Mouse (Mus musculus): ENCODE measurements around the gene 1700025G04Rik.
A peak's percentile ranks its signal among the peaks of the same experiment; 100 is the strongest.

Gene 1700025G04Rik

GRCm38 (mm10) chr1:151907014-151907413 is 182.9 kb downstream of the 1700025G04Rik start:
- no peak for DNase-seq (ENCODE audit: low read depth, low spot score)

- no peak for DNase-seq (ENCODE audit: low read depth, low spot score)
Measured at GRCm38 (mm10) chr1:151900706-151901360, 189.1 kb downstream of the 1700025G04Rik start.

DNA sequence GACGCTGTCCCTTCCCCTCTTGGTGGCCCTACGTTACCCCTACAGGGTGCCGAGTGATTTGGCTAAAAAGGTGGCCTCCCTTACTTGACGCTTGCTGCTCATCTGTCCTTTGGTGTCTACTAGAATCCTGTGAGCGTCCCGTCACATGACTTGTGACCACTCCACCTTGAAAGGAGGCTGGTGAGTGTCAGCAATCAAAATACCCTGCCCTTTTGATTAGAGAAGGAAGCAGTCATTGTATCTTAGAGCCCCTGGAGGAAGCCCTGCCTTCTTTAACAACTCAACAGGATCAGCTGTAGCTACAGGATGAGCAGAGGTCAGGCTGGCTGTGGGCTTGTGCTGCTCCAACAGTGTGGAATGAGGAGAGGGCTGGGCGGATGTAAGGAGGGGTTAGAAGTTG is 190.0 kb downstream of the 1700025G04Rik start:
- peak; percentile 71 for DNase-seq (ENCODE audit: low read depth, low spot score)

GRCm38 (mm10) chr1:151895406-151895805 is 194.5 kb downstream of the 1700025G04Rik start:
- DNase-seq (ENCODE audit: low read depth, low spot score) = no peak

DNA sequence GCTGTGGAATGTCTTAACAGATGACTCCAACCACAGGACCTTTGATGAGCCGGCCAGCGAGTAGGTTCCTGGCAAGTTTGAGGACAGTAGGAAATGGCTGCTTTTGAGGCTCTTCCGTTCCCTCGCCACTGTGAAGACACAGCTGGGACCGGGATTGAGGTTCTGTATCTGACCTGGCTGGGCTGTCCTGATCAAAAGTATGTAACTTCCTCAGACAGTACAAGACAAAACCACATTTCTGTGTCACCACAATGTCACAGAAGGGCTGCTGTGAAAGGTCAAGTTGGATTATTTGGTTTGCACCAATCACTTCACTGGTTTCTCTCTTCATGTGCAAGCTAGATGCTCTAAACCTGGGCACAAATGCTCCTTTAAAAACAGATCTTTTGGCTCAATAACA is 195.9 kb downstream of the 1700025G04Rik start:
- DNase-seq (ENCODE audit: low read depth, low spot score) = no peak

DNA sequence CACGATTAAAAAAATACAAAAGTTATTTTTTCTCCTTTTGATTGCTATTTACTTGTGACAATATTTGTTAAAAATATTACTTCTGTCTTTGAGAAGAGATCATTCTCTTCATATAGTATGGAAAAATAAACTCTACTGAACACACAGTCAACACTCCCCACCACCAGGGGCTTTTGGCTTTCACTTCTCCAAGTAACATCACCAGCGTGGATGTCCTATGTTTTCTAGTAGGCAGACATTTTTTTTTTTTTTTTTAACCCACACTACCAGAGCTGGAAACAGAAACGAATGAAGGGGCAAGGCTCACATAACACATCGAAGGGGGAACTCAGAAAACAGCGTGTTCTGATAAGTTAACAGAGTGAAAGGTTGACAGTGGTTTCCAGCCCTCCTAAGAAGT is 197.9 kb downstream of the 1700025G04Rik start:
- no peak for DNase-seq (ENCODE audit: low read depth, low spot score)

- DNase-seq (ENCODE audit: low read depth, low spot score) = no peak
Measured at GRCm38 (mm10) chr1:151891194-151891593, 198.7 kb downstream of the 1700025G04Rik start.

- no peak for DNase-seq (ENCODE audit: low read depth, low spot score)
Measured at GRCm38 (mm10) chr1:151890041-151890621, 199.8 kb downstream of the 1700025G04Rik start.

DNA sequence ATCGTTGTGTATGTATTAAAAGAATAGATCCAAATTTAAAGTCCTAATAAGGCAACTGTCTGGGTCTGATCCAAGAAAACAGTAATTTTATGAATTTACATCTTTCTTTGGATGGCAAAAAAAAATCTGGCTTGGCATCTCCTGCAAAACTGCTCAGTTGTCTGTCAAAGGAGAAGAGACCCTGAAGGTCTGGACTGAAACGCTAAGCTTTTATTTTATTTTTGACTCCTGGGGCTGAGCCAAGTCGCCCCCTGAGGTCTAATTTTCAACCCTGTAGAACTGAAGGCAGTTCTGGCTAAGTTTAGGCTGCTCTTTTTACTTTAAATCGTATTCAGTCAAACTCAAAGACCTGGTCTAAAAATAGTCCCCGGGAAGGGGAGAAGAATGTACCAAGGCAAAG is 202.3 kb downstream of the 1700025G04Rik start:
- DNase-seq (ENCODE audit: low read depth, low spot score) = no peak

DNA sequence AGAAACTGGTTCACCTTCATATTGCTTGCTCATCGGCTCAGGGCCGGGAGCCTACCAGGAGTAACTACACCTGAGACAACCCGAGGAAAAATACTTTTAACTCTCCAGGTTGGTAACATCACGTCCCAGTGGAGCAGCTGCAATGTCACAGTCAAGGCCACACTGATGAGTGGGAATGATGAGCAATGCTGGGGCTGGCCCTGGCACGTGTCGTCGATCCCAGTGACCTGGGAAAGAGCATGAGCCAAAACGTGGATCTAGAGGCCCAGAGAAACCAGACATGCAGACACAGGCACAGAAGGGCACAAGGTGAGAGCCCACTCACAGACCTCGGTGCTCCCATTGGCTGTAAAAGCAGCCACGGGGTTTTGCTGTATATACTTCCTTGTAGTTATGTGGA is 202.8 kb downstream of the 1700025G04Rik start:
- no peak for DNase-seq (ENCODE audit: low read depth, low spot score)

DNA sequence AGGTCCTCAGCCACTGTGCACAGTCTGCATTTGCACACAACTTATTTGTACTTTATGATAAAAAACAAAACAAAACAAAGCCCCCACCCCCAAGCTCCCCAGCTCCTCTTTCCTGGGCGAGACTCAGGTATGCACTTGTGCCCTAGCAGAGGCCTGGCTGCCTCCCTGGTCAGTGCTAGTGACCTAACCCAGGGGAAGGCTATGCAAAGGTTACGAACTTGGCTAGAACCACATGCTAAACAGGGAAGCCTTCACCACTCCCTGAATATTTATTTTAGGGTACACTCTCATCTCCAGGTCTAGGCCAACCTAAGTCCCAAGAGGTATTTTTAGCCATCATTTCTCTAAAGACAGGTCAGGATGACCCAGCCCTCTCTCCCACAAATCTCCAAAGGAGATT is 203.8 kb downstream of the 1700025G04Rik start:
- no peak for DNase-seq (ENCODE audit: low read depth, low spot score)

DNA sequence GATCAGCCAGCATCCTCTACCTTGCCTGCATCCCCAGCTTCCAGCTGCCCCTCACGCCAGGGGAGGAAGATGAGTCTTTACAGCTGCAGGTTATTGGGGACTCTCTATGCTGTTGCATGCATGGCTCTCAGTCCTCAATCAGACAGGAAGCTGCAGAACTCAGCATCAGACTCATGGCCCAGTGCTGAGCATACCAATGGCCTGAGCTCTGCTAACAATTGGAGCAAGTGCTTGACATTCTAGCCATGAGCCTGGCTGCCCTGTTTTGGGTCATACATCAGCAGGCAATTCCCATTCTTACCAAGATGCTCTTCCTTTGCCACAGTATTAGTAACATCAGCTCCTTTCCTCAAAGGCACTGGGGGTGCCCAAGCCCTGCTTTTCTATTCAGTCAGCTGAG is 208.7 kb downstream of the 1700025G04Rik start:
- DNase-seq (ENCODE audit: low read depth, low spot score) = no peak

- peak; percentile 81 for DNase-seq (ENCODE audit: low read depth, low spot score)
Measured at GRCm38 (mm10) chr1:151880731-151881130, 209.2 kb downstream of the 1700025G04Rik start.

GRCm38 (mm10) chr1:151879966-151880365 is 210.0 kb downstream of the 1700025G04Rik start:
- DNase-seq (ENCODE audit: low read depth, low spot score) = peak; percentile 39

- peak; percentile 83 for DNase-seq (ENCODE audit: low read depth, low spot score)
Measured at GRCm38 (mm10) chr1:151879308-151879850, 210.5 kb downstream of the 1700025G04Rik start.

DNA sequence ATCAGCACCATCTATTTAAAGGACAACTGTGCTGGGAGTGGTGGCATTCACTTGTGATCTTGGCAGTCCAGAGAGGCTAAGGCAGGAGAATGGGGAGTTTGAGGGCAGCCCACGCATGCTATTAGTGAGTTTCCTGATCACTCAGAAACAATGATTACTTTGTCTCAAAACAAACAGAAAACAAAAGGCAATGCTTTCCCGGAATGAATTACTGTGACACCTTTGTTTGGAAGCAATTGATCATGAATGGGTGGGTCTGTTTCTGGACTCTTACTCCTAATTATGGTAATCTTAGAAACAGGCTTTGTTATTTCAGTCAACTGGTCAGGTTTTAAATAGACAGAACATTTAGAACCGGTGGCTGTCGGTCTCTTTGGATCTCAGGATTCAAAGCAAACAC is 211.5 kb downstream of the 1700025G04Rik start:
- DNase-seq (ENCODE audit: low read depth, low spot score) = peak; percentile 76

- DNase-seq (ENCODE audit: low read depth, low spot score) = no peak
Measured at GRCm38 (mm10) chr1:151872971-151873370, 217.0 kb downstream of the 1700025G04Rik start.

DNA sequence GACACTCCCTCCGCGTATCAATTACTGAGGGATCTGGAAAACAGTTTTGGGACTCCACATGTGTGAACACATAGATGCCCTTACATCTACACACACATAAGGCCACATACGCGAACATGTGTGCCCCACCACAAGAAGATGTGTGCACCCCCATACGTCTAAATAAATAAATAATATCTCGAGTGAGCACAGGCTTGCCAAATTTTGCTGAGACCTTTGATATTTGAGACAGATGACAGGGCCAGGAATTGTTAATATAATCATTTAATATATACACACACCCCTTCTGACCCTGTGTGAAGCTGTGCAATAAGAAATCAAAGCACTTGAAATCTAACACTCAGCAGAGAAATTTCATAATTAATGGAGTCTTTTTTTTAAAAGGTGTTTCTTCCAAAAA is 225.6 kb downstream of the 1700025G04Rik start:
- DNase-seq (ENCODE audit: low read depth, low spot score) = no peak

DNA sequence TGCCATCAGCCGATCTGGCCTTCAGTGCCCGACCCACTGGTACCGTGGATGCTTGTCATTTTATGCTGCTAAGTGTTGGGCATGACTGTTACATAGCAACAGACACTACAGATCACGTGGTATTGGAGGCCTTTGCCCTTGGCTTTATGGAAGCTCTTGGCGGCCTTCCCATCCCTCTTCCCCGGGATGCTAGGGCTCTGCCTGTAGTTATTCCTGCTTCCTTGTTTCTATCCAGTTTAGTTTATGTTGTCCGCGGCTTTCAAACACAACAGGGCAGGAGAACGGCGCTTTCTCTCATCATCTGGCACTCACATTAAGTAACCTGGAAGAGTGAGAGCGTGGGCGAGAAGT is 226.2 kb downstream of the 1700025G04Rik start:
- no peak for DNase-seq (ENCODE audit: low read depth, low spot score)

- DNase-seq (ENCODE audit: low read depth, low spot score) = no peak
Measured at GRCm38 (mm10) chr1:151863135-151863796, 226.7 kb downstream of the 1700025G04Rik start.

DNA sequence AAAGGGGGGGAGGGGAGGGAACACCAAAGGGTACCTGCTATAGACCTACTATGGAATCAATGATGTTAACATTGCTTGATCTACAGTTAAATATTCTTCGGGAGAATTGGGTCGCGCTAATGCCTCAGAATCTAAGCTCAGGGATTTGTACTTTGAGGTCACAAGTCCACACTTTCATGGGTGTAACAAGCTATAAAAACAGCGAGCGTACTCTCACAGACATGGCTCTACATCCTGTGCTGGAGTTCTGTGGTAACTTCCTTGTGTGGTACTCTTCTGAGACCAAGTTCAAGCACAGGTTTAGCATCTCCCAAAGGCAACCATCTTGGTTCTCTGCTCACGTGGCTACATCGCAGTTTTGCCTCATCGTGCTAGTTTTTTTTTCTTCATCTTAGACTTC is 227.8 kb downstream of the 1700025G04Rik start:
- DNase-seq (ENCODE audit: low read depth, low spot score) = no peak

- DNase-seq (ENCODE audit: low read depth, low spot score) = peak; percentile 80
Measured at GRCm38 (mm10) chr1:151861334-151861995, 228.5 kb downstream of the 1700025G04Rik start.

Data from ZHBTc4 (cell line).